Mouse (Mus musculus) Patski (cell line): ENCODE data around the gene Mef2b. TPM values are rescaled to one million over a fixed set of nuclear protein-coding genes. Genes with fewer than 3 reads are reported as not detected.

ENCODE experiments used
- ATAC-seq: fragments of 100-300 bp; one replicate; pipeline ENCODE4 v1.8.0; 2021
- CTCF ChIA-PET: fragments of 350-600 bp; sonication (Branson Sonifier 250); formaldehyde crosslinking; loops from one replicate; lab custom pipeline; 2022; ENCODE audit warnings: inconsistent platforms; lab: Charles Lee
- POLR2A ChIA-PET: fragments of 350-600 bp; sonication (Branson Sonifier 250); formaldehyde crosslinking; loops from one replicate; lab custom pipeline; 2022; ENCODE audit warnings: antibody characterized with exemption, inconsistent platforms; lab: Charles Lee
- DNase-seq: peaks from one replicate; pipeline ENCODE4 v3.0.0-alpha.2; 2011; ENCODE audit warnings: low read depth, low spot score
- H3K27me3 ChIP-seq: fragments of 371-371 bp; one replicate; pipeline ENCODE4 v1.5.1; 2021
- CTCF ChIP-seq: fragments of 100-300 bp; IDR thresholded peaks from one replicate; pipeline ENCODE4 v1.5.1; 2021
- in situ Hi-C: fragments of 300-500 bp; cut with MboI; formaldehyde crosslinking; loops from 3 replicates; pipeline ENCODE4 v1.11.1; 2018; ENCODE audit warnings: low pct_unique_long_range_greater_than_20kb, mixed read lengths
- polyA plus RNA-seq: library from polyadenylated mRNA; unstranded; gene quantifications from one replicate; pipeline ENCODE4 v1.2.3, GENCODE M21; 2021

The Mef2b gene
- polyA plus RNA-seq, 1 experiment from 2014 or later: 0.54 TPM

GRCm38 (mm10) chr8:70114892-70115291 lies 24.6 kb upstream of the Mef2b start:
- ChIA-PET CTCF (no interaction called here), POLR2A (no interaction called here)
- in situ Hi-C loops: no loop called here
- TF ChIP-seq CTCF: no peak
- DNase-seq: no peak
- ATAC-seq: no peak
- peaks cover 73% of the 10 kb centered on the region for H3K27me3 ChIP-seq

GRCm38 (mm10) chr8:70117611-70118010 lies 21.9 kb upstream of the Mef2b start:
- no peak for TF ChIP-seq CTCF
- ChIA-PET CTCF (no interaction called here), POLR2A (no interaction called here)
- in situ Hi-C loops: no loop called here
- H3K27me3 ChIP-seq: peaks cover 64% of the 10 kb centered on the region
- DNase-seq (no peak), ATAC-seq (no peak)

GRCm38 (mm10) chr8:70118726-70119700 lies 20.5 kb upstream of the Mef2b start:
- ATAC-seq (no peak), DNase-seq (no peak)
- in situ Hi-C loops: no loop called here
- ChIA-PET POLR2A (no interaction called here), CTCF (interaction anchor here (1.3 kb wide), 1 partner anchor 21 kb away, joined by 3 read pairs; no protein-coding TSS in a partner anchor)
- H3K27me3 ChIP-seq: peaks cover 55% of the 10 kb centered on the region
- TF ChIP-seq CTCF: no peak

GRCm38 (mm10) chr8:70120667-70121066 lies 18.8 kb upstream of the Mef2b start, which contains the start of gene Ncan:
Ncan (minus strand) TSS chr8:70120873.
- ChIA-PET POLR2A (no interaction called here), CTCF (no interaction called here)
- in situ Hi-C loops: no loop called here
- ATAC-seq: no peak
- no peak for DNase-seq
- peaks cover 46% of the 10 kb centered on the region for H3K27me3 ChIP-seq
- no peak for TF ChIP-seq CTCF

- DNase-seq: no peak
- ChIA-PET CTCF (no interaction called here), POLR2A (no interaction called here)
- peak; percentile 80 for TF ChIP-seq CTCF
- H3K27me3 ChIP-seq: peaks cover 32% of the 10 kb centered on the region
- in situ Hi-C loops: no loop called here
- peak; percentile 44 for ATAC-seq
Observed at GRCm38 (mm10) chr8:70122863-70123262, 16.6 kb upstream of the Mef2b start.

GRCm38 (mm10) chr8:70124992-70125391 lies 14.5 kb upstream of the Mef2b start:
- H3K27me3 ChIP-seq: peaks cover 21% of the 10 kb centered on the region
- DNase-seq: no peak
- CTCF ChIA-PET: no interaction called here
- TF ChIP-seq CTCF: no peak
- POLR2A ChIA-PET: no interaction called here
- no peak for ATAC-seq
- in situ Hi-C loops: no loop called here

- ChIA-PET CTCF (no interaction called here), POLR2A (interaction anchor here (0.9 kb wide), 1 partner anchor 269 kb away, joined by 3 read pairs; no protein-coding TSS in a partner anchor)
- in situ Hi-C loops: no loop called here
- peaks cover 10% of the 10 kb centered on the region for H3K27me3 ChIP-seq
- TF ChIP-seq CTCF: no peak
- ATAC-seq (no peak), DNase-seq (no peak)
Observed at GRCm38 (mm10) chr8:70128435-70128834, 11.1 kb upstream of the Mef2b start.

GRCm38 (mm10) chr8:70129309-70129952 lies 10.1 kb upstream of the Mef2b start:
- no peak for DNase-seq
- in situ Hi-C loops: no loop called here

GRCm38 (mm10) chr8:70130066-70130465 lies 9.4 kb upstream of the Mef2b start:
- TF ChIP-seq CTCF: no peak
- ChIA-PET CTCF (interaction anchor here (1.1 kb wide), 1 partner anchor 36 kb away, joined by 3 read pairs; no protein-coding TSS in a partner anchor), POLR2A (no interaction called here)
- in situ Hi-C loops: no loop called here
- no peaks in the 10 kb centered on the region for H3K27me3 ChIP-seq
- ATAC-seq (no peak), DNase-seq (no peak)

More at GRCm38 (mm10) chr8:70129309-70129952, 10.1 kb upstream of the Mef2b start:
- peaks cover 1% of the 10 kb centered on the region for H3K27me3 ChIP-seq
- ChIA-PET POLR2A (interaction anchor here (0.9 kb wide), 1 partner anchor 270 kb away, joined by 3 read pairs; no protein-coding TSS in a partner anchor), CTCF (interaction anchor here (1.1 kb wide), 1 partner anchor 37 kb away, joined by 3 read pairs; no protein-coding TSS in a partner anchor)
- no peak for TF ChIP-seq CTCF
- ATAC-seq: no peak

- CTCF ChIA-PET: no interaction called here
- no peaks in the 10 kb centered on the region for H3K27me3 ChIP-seq
- POLR2A ChIA-PET: interaction anchor here (0.6 kb wide), 1 partner anchor 11 kb away, joined by 3 read pairs; no protein-coding TSS in a partner anchor
- no peak for TF ChIP-seq CTCF
- DNase-seq (no peak), ATAC-seq (peak; percentile 57)
- in situ Hi-C loops: no loop called here
Observed at GRCm38 (mm10) chr8:70131166-70131883, 8.2 kb upstream of the Mef2b start, which contains the start of gene Nr2c2ap. Nr2c2ap (plus strand) TSS chr8:70131333.
